Comparison of ENCODE assay signal across 12 mouse cellular contexts in the genomic region with DNA sequence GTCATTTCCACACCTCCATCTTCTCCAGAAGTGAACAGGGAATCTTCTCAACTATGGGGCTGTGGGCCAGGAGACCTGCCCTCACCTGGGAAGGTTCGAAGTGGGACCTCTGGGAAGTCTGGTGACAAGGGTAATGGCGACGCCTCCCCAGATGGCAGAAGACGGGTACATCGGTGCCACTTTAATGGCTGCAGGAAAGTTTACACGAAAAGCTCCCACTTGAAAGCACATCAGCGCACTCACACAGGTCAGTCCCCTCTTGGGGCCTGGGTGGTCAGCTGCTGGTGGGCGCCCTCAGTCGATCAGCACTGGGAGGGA. TPM values are rescaled to one million over a fixed set of nuclear protein-coding genes. Genes with fewer than 3 reads are reported as not detected.
A peak's percentile ranks its signal among the peaks of the same experiment; 100 is the strongest.
DNase-seq lines count a peak whose midpoint lies in the region; ATAC-seq and TF ChIP-seq lines count a peak whose summit lies in the region.
"Had no signal": no experiment of that assay in that cellular context is flagged by ENCODE, and none has a peak within 500 bp of the region (broad histone marks: within the 10 kb centered on the region; RNA-seq: fewer than 3 reads in every experiment).

No protein-coding gene starts in this region.

- peak overlapping the region; percentile 69 for H3K4me2 ChIP-seq in lung, embryonic 14.5 days
- peak overlapping the region; percentile 75 for H3K4me2 ChIP-seq in heart, postnatal 0 days (ENCODE audit: low read depth, low read length)
- peak overlapping the region; percentile 91 for H3K4me2 ChIP-seq in myocyte (ENCODE audit: low read depth)
- H3K4me2 ChIP-seq: embryonic facial prominence, embryonic 12.5 days had no signal

- TF ChIP-seq POLR2A in myocyte (IDR thresholded peaks at IDR 0.05; ENCODE audit: insufficient read length, low read depth): no peak

- TF ChIP-seq EP300 in heart, postnatal 0 days (IDR thresholded peaks at IDR 0.05; ENCODE audit: low read depth): no peak

- no peak overlapping the region for H3K9ac ChIP-seq in lung, embryonic 14.5 days
- H3K9ac ChIP-seq in heart, postnatal 0 days (replicated peaks; ENCODE audit: low read depth, low read length): no peak overlapping the region; the same call in 1 of the 2 replicates
- H3K9ac ChIP-seq: embryonic facial prominence, embryonic 12.5 days had no signal

- peaks cover 16% of the 10 kb centered on the region for H3K4me1 ChIP-seq in lung, embryonic 14.5 days (ENCODE audit: insufficient read depth)
- H3K4me1 ChIP-seq in embryonic facial prominence, embryonic 10.5 days: peaks cover 26% of the 10 kb centered on the region
- H3K4me1 ChIP-seq in heart, postnatal 0 days (ENCODE audit: control insufficient read depth, insufficient read depth): peaks cover 28% of the 10 kb centered on the region

- no peak for DNase-seq in lung, embryonic 14.5 days
- DNase-seq in lung, postnatal 25 days (ENCODE audit: low spot score): no peak
- DNase-seq in embryonic facial prominence, embryonic 10.5 days (ENCODE audit: low spot score): no peak
- DNase-seq in heart, postnatal 0 days (ENCODE audit: low spot score): no peak
- no peak for DNase-seq in cerebellum, adult 9-11 months
- no peak for DNase-seq in right cerebral cortex, postnatal 25 days
- DNase-seq: kidney, adult 8-10 months; lung, postnatal 10 days; right cerebral cortex, postnatal 4 days had no signal

- H3K27me3 ChIP-seq in lung, embryonic 14.5 days (ENCODE audit: insufficient read depth, low read length): no peaks in the 10 kb centered on the region
- no peaks in the 10 kb centered on the region for H3K27me3 ChIP-seq in embryonic facial prominence, embryonic 10.5 days (replicated peaks; ENCODE audit: low read depth, poor library complexity, severe bottlenecking)
- 0 out of 2 replicates have a peak, but pooled peaks cover 3% of the 10 kb centered on the region for H3K27me3 ChIP-seq in heart, postnatal 0 days (ENCODE audit: control insufficient read depth, insufficient read depth, low read length)
- no peaks in the 10 kb centered on the region for H3K27me3 ChIP-seq in myocyte (ENCODE audit: control insufficient read depth, insufficient read depth, insufficient read length)
- H3K27me3 ChIP-seq: embryonic facial prominence, embryonic 12.5 days had no signal

- no peak overlapping the region for H3K27ac ChIP-seq in lung, embryonic 14.5 days (ENCODE audit: low read depth)
- no peak overlapping the region for H3K27ac ChIP-seq in embryonic facial prominence, embryonic 10.5 days (replicated peaks)
- H3K27ac ChIP-seq in heart, postnatal 0 days (ENCODE audit: low read depth): peak overlapping the region; percentile 100
- H3K27ac ChIP-seq: embryonic facial prominence, embryonic 12.5 days had no signal

- WGBS in lung, embryonic 14.5 days: 93% methylated on average over 9 of the region's 9 CpGs
- WGBS in embryonic facial prominence, embryonic 10.5 days: 94% methylated on average over 9 of the region's 9 CpGs
- 76% methylated on average over 9 of the region's 9 CpGs for WGBS in heart, postnatal 0 days

- H3K36me3 ChIP-seq in lung, embryonic 14.5 days (ENCODE audit: insufficient read depth): peaks cover 45% of the 10 kb centered on the region
- peaks cover 42% of the 10 kb centered on the region for H3K36me3 ChIP-seq in embryonic facial prominence, embryonic 10.5 days (replicated peaks)
- H3K36me3 ChIP-seq in heart, postnatal 0 days (replicated peaks; ENCODE audit: control insufficient read depth, insufficient read depth, low read length): peaks cover 51% of the 10 kb centered on the region
- peaks cover 46% of the 10 kb centered on the region for H3K36me3 ChIP-seq in myocyte (ENCODE audit: control insufficient read depth, insufficient read depth)

- H3ac ChIP-seq in myocyte (ENCODE audit: control insufficient read depth, insufficient read length): no peak overlapping the region

- H3K79me2 ChIP-seq in myocyte (ENCODE audit: control insufficient read depth, insufficient read depth): peaks cover 70% of the 10 kb centered on the region

- H3K9me3 ChIP-seq in lung, embryonic 14.5 days (ENCODE audit: low read depth, low read length): no peaks in the 10 kb centered on the region
- H3K9me3 ChIP-seq in embryonic facial prominence, embryonic 10.5 days: no peaks in the 10 kb centered on the region
- no peaks in the 10 kb centered on the region for H3K9me3 ChIP-seq in heart, postnatal 0 days (replicated peaks; ENCODE audit: control insufficient read depth, low read length)
- H3K9me3 ChIP-seq: embryonic facial prominence, embryonic 12.5 days had no signal

- TF ChIP-seq CTCF in lung, embryonic 14.5 days (IDR thresholded peaks at IDR 0.05; ENCODE audit: low read depth): no peak
- no peak for TF ChIP-seq CTCF in heart, postnatal 0 days (IDR thresholded peaks at IDR 0.05; ENCODE audit: low read depth)

- no peak for ATAC-seq in lung, embryonic 14.5 days (ENCODE audit: insufficient read depth)
- no peak for ATAC-seq in heart, postnatal 0 days (ENCODE audit: insufficient read depth, low read depth)
- ATAC-seq in activated CD4-positive, CD25-positive, alpha-beta regulatory T cell, adult 4 months: no peak

- H3K4me3 ChIP-seq in lung, embryonic 14.5 days (ENCODE audit: low read depth, low read length): no peak overlapping the region
- peak overlapping the region; percentile 4; the same call in 1 of the 2 replicates for H3K4me3 ChIP-seq in embryonic facial prominence, embryonic 10.5 days
- H3K4me3 ChIP-seq in heart, postnatal 0 days (ENCODE audit: low read depth, low read length): peak overlapping the region; percentile 99
- H3K4me3 ChIP-seq in myocyte: peak overlapping the region; percentile 70

TF ChIP-seq in myocyte, 11 proteins besides CTCF, POLR2A, EP300 and RAD21:
- TF ChIP-seq SRF (IDR thresholded peaks at IDR 0.05; ENCODE audit: control insufficient read depth, insufficient read length, low read depth): no peak
- no peak for TF ChIP-seq POLR2AphosphoS2 (IDR thresholded peaks at IDR 0.05; ENCODE audit: insufficient read length, low read depth)
- TF ChIP-seq MYOG (IDR thresholded peaks at IDR 0.05; ENCODE audit: control insufficient read depth in 1 of 3, insufficient read depth in 1 of 3, insufficient read length in 2 of 3, low read depth in 2 of 3): no peak
- no peak for TF ChIP-seq REST (IDR thresholded peaks at IDR 0.05; ENCODE audit: insufficient read depth, insufficient read length)
- no peak for TF ChIP-seq TCF12 (IDR thresholded peaks at IDR 0.05; ENCODE audit: insufficient read depth, poor library complexity, severe bottlenecking)
- TF ChIP-seq MAX (IDR thresholded peaks at IDR 0.05; ENCODE audit: low read depth): no peak
- no peak for TF ChIP-seq MYOD1 (IDR thresholded peaks at IDR 0.05; ENCODE audit: control insufficient read depth in 1 of 3, insufficient read length in 2 of 3, low read depth in 2 of 3)
- TF ChIP-seq TCF3 (IDR thresholded peaks at IDR 0.05; ENCODE audit: insufficient read length, low read depth): no peak
- no peak for TF ChIP-seq CEBPB (IDR thresholded peaks at IDR 0.05; ENCODE audit: insufficient read depth, poor library complexity, severe bottlenecking)
- TF ChIP-seq USF1 (IDR thresholded peaks at IDR 0.05; ENCODE audit: low read depth): no peak
- TF ChIP-seq E2F4 (IDR thresholded peaks at IDR 0.05; ENCODE audit: insufficient read depth): no peak

RNA-seq across cellular contexts. Expression of gene Klf6, which starts 3.8 kb away (rescaled TPM):
- polyA plus RNA-seq in lung, embryonic 14.5 days (2014; fragmentation: Nextera tagmentation; extraction: Ambion mirVana): 57.2 and 59.6 TPM in 2 replicates
- 39.5 and 43.2 TPM in 2 replicates for polyA plus RNA-seq in embryonic facial prominence, embryonic 10.5 days (2016; fragmentation: Nextera tagmentation; extraction: Ambion mirVana)
- total RNA-seq in heart, postnatal 0 days (2014; rRNA removed; ENCODE audit: low replicate concordance): 65.3 and 92.1 TPM in 2 replicates
- 54.6 and 59.6 TPM in 2 replicates for polyA plus RNA-seq in heart, postnatal 0 days (2015; fragmentation: Nextera tagmentation; extraction: Ambion mirVana)
- polyA plus RNA-seq in myocyte (2012; fragmentation: generic; extraction: Trizol): 21.2 TPM
- polyA plus RNA-seq in activated CD4-positive, CD25-positive, alpha-beta regulatory T cell, adult 4 months (2017; shearing (Covaris generic)): 100 to 1,000 TPM; 111 to 134 TPM
